Mouse (Mus musculus): ENCODE measurements at regions not wholly inside any gene's neighbourhood (a gene's known extent, or its start where the extent isn't known, plus 50 kb on each side); places are given as distances from the start of the nearest gene placed in this dataset.
"Not testable (repeated sequence)": the region's sequence is repeated elsewhere in the genome, so short reads cannot be mapped to it uniquely, and the experiment has no call there.

- not testable (repeated sequence) for TF ChIP-seq CTCF (IDR thresholded peaks at IDR 0.05; ENCODE audit: low read depth, low read length); GATA1 (IDR thresholded peaks at IDR 0.05; ENCODE audit: borderline replicate concordance, low read length); POLR2AphosphoS5 (IDR thresholded peaks at IDR 0.05; ENCODE audit: insufficient replicate concordance, low read depth, low read length); TAL1 (conservative IDR thresholded peaks at IDR 0.05; ENCODE audit: low read depth, low read length); GATA2 (IDR thresholded peaks at IDR 0.05; ENCODE audit: borderline replicate concordance, low read depth, low read length)
Measured at GRCm38 (mm10) chr12:114378696-114379350, 835.1 kb downstream of the Adam6a start.

Data from G1E (cell line).